Mouse (Mus musculus): ENCODE results near the gene Gne. TPM values are rescaled to one million over a fixed set of nuclear protein-coding genes. Genes with fewer than 3 reads are reported as not detected.
A peak's percentile ranks its signal among the peaks of the same experiment; 100 is the strongest.

Gene Gne
- 20.5 and 20.7 TPM in 2 replicates for polyA plus RNA-seq (2016; fragmentation: Nextera tagmentation; extraction: Ambion mirVana)

GRCm38 (mm10) chr4:44083945-44084344 is at the start of gene Gne:
Gne (minus strand) TSS chr4:44084177.
- WGBS = 4% methylated on average over 11 of the region's 11 CpGs
- no peak for ATAC-seq (ENCODE audit: insufficient number of reproducible peaks, insufficient read depth, low FRiP score, low TSS enrichment, low read depth)
- Histone ChIP-seq H3K4me2 (peak within 1 kb of the TSS; percentile 43), H3K27ac (no peak within 1 kb of the TSS; the same call in 1 of the 2 replicates), H3K27me3 (no peaks in the 10 kb centered on the region), H3K9me3 (no peaks in the 10 kb centered on the region), H3K4me1 (replicated peaks) (peaks cover 23% of the 10 kb centered on the region), H3K4me3 (replicated peaks) (no peak within 1 kb of the TSS), H3K9ac (replicated peaks) (no peak within 1 kb of the TSS), H3K36me3 (no peaks in the 10 kb centered on the region)

- H3K36me3 ChIP-seq = peaks cover 84% of the 10 kb centered on the region
- H3K4me2 ChIP-seq = no peak overlapping the region
- H3K4me1 ChIP-seq (replicated peaks) = no peaks in the 10 kb centered on the region
- no peak overlapping the region for H3K9ac ChIP-seq (replicated peaks)
- H3K27me3 ChIP-seq = no peaks in the 10 kb centered on the region
- H3K4me3 ChIP-seq (replicated peaks) = no peak overlapping the region
- H3K27ac ChIP-seq = no peak overlapping the region
- no peak for ATAC-seq (ENCODE audit: insufficient number of reproducible peaks, insufficient read depth, low FRiP score, low TSS enrichment, low read depth)
- H3K9me3 ChIP-seq = no peaks in the 10 kb centered on the region
- 95% methylated on average over 12 of the region's 12 CpGs for WGBS
Observed at GRCm38 (mm10) chr4:44126805-44127204, 42.8 kb upstream of the Gne start.

- ATAC-seq (ENCODE audit: insufficient number of reproducible peaks, insufficient read depth, low FRiP score, low TSS enrichment, low read depth) = 0 out of 2 replicates have a peak, but pooled peaks have one; percentile 31
- Histone ChIP-seq H3K9me3 (no peaks in the 10 kb centered on the region), H3K9ac (replicated peaks) (no peak overlapping the region), H3K36me3 (peaks cover 17% of the 10 kb centered on the region; the same call in 1 of the 2 replicates), H3K4me3 (replicated peaks) (no peak overlapping the region), H3K27me3 (no peaks in the 10 kb centered on the region), H3K4me2 (no peak overlapping the region), H3K27ac (no peak overlapping the region), H3K4me1 (replicated peaks) (no peaks in the 10 kb centered on the region)
- 54% methylated on average over 9 of the region's 9 CpGs for WGBS
Observed at GRCm38 (mm10) chr4:44119410-44120201, 35.6 kb upstream of the Gne start.

GRCm38 (mm10) chr4:44115046-44115445 is 31.1 kb upstream of the Gne start:
- H3K4me2 ChIP-seq = no peak overlapping the region
- no peak for ATAC-seq (ENCODE audit: insufficient number of reproducible peaks, insufficient read depth, low FRiP score, low TSS enrichment, low read depth)
- 85% methylated on average over 13 of the region's 13 CpGs for WGBS

GRCm38 (mm10) chr4:44113393-44114138 is 29.6 kb upstream of the Gne start:
- no peak overlapping the region for H3K4me3 ChIP-seq (replicated peaks)
- H3K9me3 ChIP-seq = no peaks in the 10 kb centered on the region
- peaks cover 26% of the 10 kb centered on the region for H3K4me1 ChIP-seq (replicated peaks)
- H3K9ac ChIP-seq (replicated peaks) = no peak overlapping the region
- H3K27me3 ChIP-seq = no peaks in the 10 kb centered on the region
- H3K27ac ChIP-seq = no peak overlapping the region
- ATAC-seq (ENCODE audit: insufficient number of reproducible peaks, insufficient read depth, low FRiP score, low TSS enrichment, low read depth) = no peak
- 35% methylated on average over 16 of the region's 16 CpGs for WGBS
- no peaks in the 10 kb centered on the region for H3K36me3 ChIP-seq
- no peak overlapping the region for H3K4me2 ChIP-seq

More at GRCm38 (mm10) chr4:44115046-44115445, 31.1 kb upstream of the Gne start:
- no peak overlapping the region for H3K9ac ChIP-seq (replicated peaks)
- peaks cover 26% of the 10 kb centered on the region for H3K4me1 ChIP-seq (replicated peaks)
- H3K9me3 ChIP-seq = no peaks in the 10 kb centered on the region
- no peak overlapping the region for H3K4me3 ChIP-seq (replicated peaks)
- no peak overlapping the region for H3K27ac ChIP-seq
- H3K27me3 ChIP-seq = no peaks in the 10 kb centered on the region
- no peaks in the 10 kb centered on the region for H3K36me3 ChIP-seq

GRCm38 (mm10) chr4:44112741-44113140 is 28.8 kb upstream of the Gne start:
- no peak for ATAC-seq (ENCODE audit: insufficient number of reproducible peaks, insufficient read depth, low FRiP score, low TSS enrichment, low read depth)
- Histone ChIP-seq H3K4me1 (replicated peaks) (peaks cover 26% of the 10 kb centered on the region), H3K27me3 (no peaks in the 10 kb centered on the region)

GRCm38 (mm10) chr4:44110771-44111170 is 26.8 kb upstream of the Gne start:
- ATAC-seq (ENCODE audit: insufficient number of reproducible peaks, insufficient read depth, low FRiP score, low TSS enrichment, low read depth) = no peak
- H3K4me1 ChIP-seq (replicated peaks) = peaks cover 37% of the 10 kb centered on the region
- H3K9me3 ChIP-seq = no peaks in the 10 kb centered on the region
- no peaks in the 10 kb centered on the region for H3K36me3 ChIP-seq
- no peak overlapping the region for H3K9ac ChIP-seq (replicated peaks)
- H3K27me3 ChIP-seq = no peaks in the 10 kb centered on the region
- no peak overlapping the region for H3K27ac ChIP-seq
- H3K4me3 ChIP-seq (replicated peaks) = no peak overlapping the region
- H3K4me2 ChIP-seq = no peak overlapping the region
- 66% methylated on average over 7 of the region's 7 CpGs for WGBS

More at GRCm38 (mm10) chr4:44112741-44113140, 28.8 kb upstream of the Gne start:
- 41% methylated on average over 4 of the region's 4 CpGs for WGBS
- no peak overlapping the region for H3K4me2 ChIP-seq
- H3K9ac ChIP-seq (replicated peaks) = no peak overlapping the region
- no peak overlapping the region for H3K27ac ChIP-seq
- no peak overlapping the region for H3K4me3 ChIP-seq (replicated peaks)
- no peaks in the 10 kb centered on the region for H3K36me3 ChIP-seq
- H3K9me3 ChIP-seq = no peaks in the 10 kb centered on the region

GRCm38 (mm10) chr4:44108297-44108696 is 24.3 kb upstream of the Gne start:
- H3K4me1 ChIP-seq (replicated peaks) = peaks cover 52% of the 10 kb centered on the region
- H3K36me3 ChIP-seq = no peaks in the 10 kb centered on the region
- WGBS = 93% methylated on average over 6 of the region's 6 CpGs
- no peak for ATAC-seq (ENCODE audit: insufficient number of reproducible peaks, insufficient read depth, low FRiP score, low TSS enrichment, low read depth)
- no peak overlapping the region for H3K9ac ChIP-seq (replicated peaks)
- no peak overlapping the region for H3K27ac ChIP-seq
- no peak overlapping the region for H3K4me2 ChIP-seq
- no peaks in the 10 kb centered on the region for H3K9me3 ChIP-seq
- no peak overlapping the region for H3K4me3 ChIP-seq (replicated peaks)
- no peaks in the 10 kb centered on the region for H3K27me3 ChIP-seq

GRCm38 (mm10) chr4:44107339-44107738 is 23.4 kb upstream of the Gne start:
- Histone ChIP-seq H3K27me3 (no peaks in the 10 kb centered on the region), H3K4me2 (0 out of 2 replicates have a peak overlapping the region, but pooled peaks have one; percentile 36), H3K9ac (replicated peaks) (no peak overlapping the region), H3K27ac (no peak overlapping the region), H3K4me1 (replicated peaks) (peaks cover 43% of the 10 kb centered on the region), H3K9me3 (no peaks in the 10 kb centered on the region), H3K36me3 (no peaks in the 10 kb centered on the region), H3K4me3 (replicated peaks) (no peak overlapping the region)
- WGBS = 53% methylated on average over 6 of the region's 6 CpGs
- no peak for ATAC-seq (ENCODE audit: insufficient number of reproducible peaks, insufficient read depth, low FRiP score, low TSS enrichment, low read depth)

- H3K4me3 ChIP-seq (replicated peaks) = peak overlapping the region; percentile 22
- WGBS = 41% methylated on average over 18 of the region's 18 CpGs
- no peaks in the 10 kb centered on the region for H3K9me3 ChIP-seq
- no peak overlapping the region; the same call in 1 of the 2 replicates for H3K27ac ChIP-seq
- peaks cover 43% of the 10 kb centered on the region for H3K4me1 ChIP-seq (replicated peaks)
- H3K36me3 ChIP-seq = no peaks in the 10 kb centered on the region
- peak overlapping the region; percentile 35; the same call in 1 of the 2 replicates for H3K9ac ChIP-seq (replicated peaks)
- no peaks in the 10 kb centered on the region for H3K27me3 ChIP-seq
- peak overlapping the region; percentile 36 for H3K4me2 ChIP-seq
- ATAC-seq (ENCODE audit: insufficient number of reproducible peaks, insufficient read depth, low FRiP score, low TSS enrichment, low read depth) = no peak
Observed at GRCm38 (mm10) chr4:44106297-44106821, 22.4 kb upstream of the Gne start.
